Mouse (Mus musculus) midbrain, embryonic 14.5 days (tissue): ENCODE results near the gene Dus3l. TPM values are rescaled to one million over a fixed set of nuclear protein-coding genes. Genes with fewer than 3 reads are reported as not detected.

Experiments
- ATAC-seq: fragments of 200-750 bp; cut with Nextera tagmentation; 2 replicates; pipeline ENCODE4 v1.8.0; 2017; ENCODE audit warnings: moderate number of reproducible peaks, moderate library complexity; ENCODE audit not compliant: low FRiP score, low TSS enrichment
- DNase-seq: peaks from one replicate; pipeline ENCODE4 v3.0.0-alpha.2; 2015
- H3K27ac ChIP-seq: fragments of 300-500 bp; sonication (generic); replicated peaks from 2 replicates; pipeline ENCODE4 v1.5.1; 2014; ENCODE audit warnings: mild to moderate bottlenecking, low read depth, low read length, moderate library complexity
- H3K27me3 ChIP-seq: fragments of 300-500 bp; sonication (generic); 2 replicates; pipeline ENCODE4 v1.6.1; 2014; ENCODE audit warnings: low read length, control low read depth, mixed read lengths; ENCODE audit not compliant: control insufficient read depth, insufficient read depth
- H3K36me3 ChIP-seq: fragments of 300-500 bp; sonication (generic); 2 replicates; pipeline ENCODE4 v1.6.1; 2014; ENCODE audit warnings: low read length, control low read depth; ENCODE audit not compliant: control insufficient read depth, insufficient read depth
- H3K4me1 ChIP-seq: fragments of 300-500 bp; sonication (generic); 2 replicates; pipeline ENCODE4 v1.6.1; 2014; ENCODE audit warnings: mild to moderate bottlenecking, antibody characterized with exemption, low read length, control low read depth; ENCODE audit not compliant: control insufficient read depth, insufficient read depth
- H3K4me2 ChIP-seq: fragments of 300-500 bp; sonication (generic); 2 replicates; pipeline ENCODE4 v1.6.1; 2014; ENCODE audit warnings: mild to moderate bottlenecking, low read length, moderate library complexity
- H3K4me3 ChIP-seq: fragments of 300-500 bp; sonication (generic); replicated peaks from 2 replicates; pipeline ENCODE4 v1.5.1; 2014; ENCODE audit warnings: low read depth, low read length
- H3K9ac ChIP-seq: fragments of 300-500 bp; sonication (generic); replicated peaks from 2 replicates; pipeline ENCODE4 v1.6.1; 2014; ENCODE audit warnings: mild to moderate bottlenecking, low read length, moderate library complexity
- H3K9me3 ChIP-seq: fragments of 300-500 bp; sonication (generic); 2 replicates; pipeline ENCODE4 v1.6.1; 2016; ENCODE audit warnings: low read length, control low read depth, mixed read lengths; ENCODE audit not compliant: control insufficient read depth
- WGBS: fragments of 180-500 bp; shearing (Covaris S2); extraction: QIAGEN DNeasy Blood & Tissue Kit; methylation state at CpG from one replicate; pipeline ENCODE4 v1.1.7; 2014; 5-methylcytosine and 5-hydroxymethylcytosine counted together
- polyA plus RNA-seq: library from polyadenylated mRNA; unstranded; fragments of >200 nt; fragmentation: Nextera tagmentation; extraction: Ambion mirVana; gene quantifications from 2 replicates; pipeline ENCODE4 v1.2.1, GENCODE M21; 2014

Dus3l gene
- polyA plus RNA-seq, 1 experiment from 2014 or later = 72.8 TPM

GRCm38 (mm10) chr17:56769950-56770349 is 5.4 kb downstream of the Dus3l start, which contains the start of gene Prr22:
TSS of gene Prr22 (plus strand) at chr17:56770250.
- 95% methylated on average over 5 of the region's 5 CpGs for WGBS
- no peak for DNase-seq
- Histone ChIP-seq H3K4me1 (peaks cover 5% of the 10 kb centered on the region; the same call in 1 of the 2 replicates), H3K27ac (no peak within 1 kb of the TSS), H3K4me3 (no peak within 1 kb of the TSS), H3K27me3 (no peaks in the 10 kb centered on the region), H3K9ac (no peak within 1 kb of the TSS), H3K36me3 (peaks cover 45% of the 10 kb centered on the region), H3K4me2 (no peak within 1 kb of the TSS), H3K9me3 (no peaks in the 10 kb centered on the region)
- no peak for ATAC-seq

- no peak overlapping the region for H3K27ac ChIP-seq
- DNase-seq (no peak), ATAC-seq (no peak)
- no peaks in the 10 kb centered on the region for H3K4me1 ChIP-seq
- H3K27me3 ChIP-seq = no peaks in the 10 kb centered on the region
- H3K9ac ChIP-seq = no peak overlapping the region
- 0 out of 2 replicates have a peak, but pooled peaks cover 3% of the 10 kb centered on the region for H3K9me3 ChIP-seq
- no peak overlapping the region for H3K4me3 ChIP-seq
- WGBS = 91% methylated on average over 11 of the region's 11 CpGs
- H3K4me2 ChIP-seq = no peak overlapping the region
- H3K36me3 ChIP-seq = no peaks in the 10 kb centered on the region
Measured at GRCm38 (mm10) chr17:56777568-56777967, 13.0 kb downstream of the Dus3l start.

GRCm38 (mm10) chr17:56778779-56779362 is 14.3 kb downstream of the Dus3l start:
- Histone ChIP-seq H3K9me3 (0 out of 2 replicates have a peak, but pooled peaks cover 3% of the 10 kb centered on the region), H3K27ac (peak overlapping the region; percentile 32; the same call in 1 of the 2 replicates), H3K36me3 (no peaks in the 10 kb centered on the region), H3K27me3 (no peaks in the 10 kb centered on the region), H3K4me3 (no peak overlapping the region), H3K4me1 (no peaks in the 10 kb centered on the region), H3K4me2 (no peak overlapping the region), H3K9ac (no peak overlapping the region)
- ATAC-seq (no peak), DNase-seq (no peak)
- 39% methylated on average over 3 of the region's 3 CpGs for WGBS

GRCm38 (mm10) chr17:56780291-56780978 is 15.9 kb downstream of the Dus3l start:
- no peak for ATAC-seq

GRCm38 (mm10) chr17:56788886-56789285 is 24.3 kb downstream of the Dus3l start:
- H3K9ac ChIP-seq = no peak overlapping the region
- H3K4me3 ChIP-seq = no peak overlapping the region
- H3K27ac ChIP-seq = no peak overlapping the region
- no peak overlapping the region for H3K4me2 ChIP-seq
- H3K9me3 ChIP-seq = no peaks in the 10 kb centered on the region
- no peaks in the 10 kb centered on the region for H3K4me1 ChIP-seq
- H3K27me3 ChIP-seq = no peaks in the 10 kb centered on the region
- WGBS = 83% methylated on average over 3 of the region's 3 CpGs
- ATAC-seq (no peak), DNase-seq (no peak)
- 0 out of 2 replicates have a peak, but pooled peaks cover 3% of the 10 kb centered on the region for H3K36me3 ChIP-seq

More at GRCm38 (mm10) chr17:56780291-56780978, 15.9 kb downstream of the Dus3l start:
- no peak overlapping the region for H3K4me3 ChIP-seq
- DNase-seq = no peak
- no peaks in the 10 kb centered on the region for H3K27me3 ChIP-seq
- H3K9ac ChIP-seq = no peak overlapping the region
- no peak overlapping the region for H3K27ac ChIP-seq
- no peak overlapping the region for H3K4me2 ChIP-seq
- WGBS = 85% methylated on average over 13 of the region's 13 CpGs
- 0 out of 2 replicates have a peak, but pooled peaks cover 3% of the 10 kb centered on the region for H3K36me3 ChIP-seq
- 0 out of 2 replicates have a peak, but pooled peaks cover 3% of the 10 kb centered on the region for H3K9me3 ChIP-seq
- no peaks in the 10 kb centered on the region for H3K4me1 ChIP-seq

GRCm38 (mm10) chr17:56789286-56789685 is 24.7 kb downstream of the Dus3l start:
- DNase-seq = no peak
- Histone ChIP-seq H3K27ac (no peak overlapping the region), H3K4me2 (no peak overlapping the region), H3K36me3 (0 out of 2 replicates have a peak, but pooled peaks cover 3% of the 10 kb centered on the region), H3K9ac (no peak overlapping the region), H3K4me1 (no peaks in the 10 kb centered on the region), H3K9me3 (no peaks in the 10 kb centered on the region), H3K27me3 (no peaks in the 10 kb centered on the region), H3K4me3 (no peak overlapping the region)
- WGBS = 91% methylated on average over 6 of the region's 6 CpGs
- ATAC-seq = no peak

GRCm38 (mm10) chr17:56792588-56792987 is 28.0 kb downstream of the Dus3l start:
- DNase-seq (no peak), ATAC-seq (no peak)
- H3K27me3 ChIP-seq = no peaks in the 10 kb centered on the region
- no peaks in the 10 kb centered on the region for H3K36me3 ChIP-seq
- H3K4me3 ChIP-seq = no peak overlapping the region
- no peaks in the 10 kb centered on the region for H3K9me3 ChIP-seq
- no peak overlapping the region for H3K4me2 ChIP-seq
- 88% methylated on average over 3 of the region's 3 CpGs for WGBS
- no peaks in the 10 kb centered on the region for H3K4me1 ChIP-seq
- H3K9ac ChIP-seq = no peak overlapping the region
- no peak overlapping the region for H3K27ac ChIP-seq

- H3K4me1 ChIP-seq = no peaks in the 10 kb centered on the region
- no peak overlapping the region for H3K27ac ChIP-seq
- no peaks in the 10 kb centered on the region for H3K9me3 ChIP-seq
- no peaks in the 10 kb centered on the region for H3K27me3 ChIP-seq
- ATAC-seq = no peak
- no peak overlapping the region for H3K4me2 ChIP-seq
- 67% methylated on average over 6 of the region's 6 CpGs for WGBS
- no peak overlapping the region for H3K9ac ChIP-seq
- no peaks in the 10 kb centered on the region for H3K36me3 ChIP-seq
- DNase-seq = no peak
- H3K4me3 ChIP-seq = no peak overlapping the region
Measured at GRCm38 (mm10) chr17:56793614-56794319, 29.2 kb downstream of the Dus3l start.
